Mouse (Mus musculus): ENCODE data around the gene Gm15091.
"Not testable (repeated sequence)": the region's sequence is repeated elsewhere in the genome, so short reads cannot be mapped to it uniquely, and the experiment has no call there.

Gm15091 gene

DNA sequence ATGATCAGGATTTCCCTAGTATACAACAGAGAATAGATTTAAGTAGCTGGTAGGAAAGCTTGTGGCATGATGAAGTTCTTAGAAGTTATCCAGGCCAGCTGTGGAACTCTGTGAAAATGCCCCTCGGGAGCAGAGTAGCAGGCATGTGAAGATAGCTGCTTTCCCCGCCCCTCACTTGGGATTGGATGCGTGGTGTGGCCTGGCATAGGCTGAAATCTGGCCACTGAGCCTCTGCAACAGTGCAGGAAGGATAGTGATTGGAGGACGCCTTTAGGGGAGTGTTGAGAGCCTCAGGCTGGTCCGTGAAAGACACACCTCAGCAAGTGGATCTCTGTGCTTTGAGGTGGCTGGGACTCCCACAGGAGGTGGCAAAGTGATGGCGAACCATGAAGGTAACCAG lies at the start of gene Gm15091:
Gm15091 (plus strand) TSS at position 301 of the 400 bp plus-strand sequence.
- not testable (repeated sequence) for DNase-seq (ENCODE audit: extremely low spot score)

Measured in embryo, embryonic 9.5 days (tissue).